Mouse (Mus musculus): ENCODE measurements around the gene Anapc1.

Anapc1 gene

DNA sequence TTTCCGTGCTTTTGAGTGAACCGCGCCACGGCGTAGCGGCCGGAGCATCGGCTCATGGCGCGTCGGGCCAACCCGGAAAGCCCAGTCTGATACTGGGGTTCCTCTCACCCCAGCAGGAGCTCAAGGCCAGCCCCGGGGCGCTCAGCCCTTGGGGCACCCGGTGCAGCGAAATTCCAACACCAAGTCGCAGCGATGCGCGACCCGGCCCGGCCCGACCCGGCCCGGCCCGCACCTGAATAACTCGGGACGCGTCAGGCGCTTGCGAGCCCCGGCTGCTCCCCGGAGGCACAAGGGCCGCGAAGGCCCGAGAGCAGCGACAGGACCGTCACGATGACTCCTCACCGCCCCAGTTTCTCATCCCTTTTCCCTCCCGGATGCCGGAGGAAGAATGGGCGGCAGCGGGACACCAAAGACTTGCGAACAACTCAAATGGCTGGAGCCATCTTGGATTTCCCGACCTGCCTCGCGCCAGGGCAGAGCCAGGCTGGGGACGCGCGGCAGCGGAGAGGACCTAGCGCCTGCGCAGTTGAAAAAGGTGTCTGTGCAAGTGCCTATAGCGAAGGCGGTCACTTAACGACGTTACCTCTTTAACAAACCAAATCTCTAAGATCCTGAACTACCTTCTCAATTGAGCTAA is at the start of gene Anapc1:
Anapc1 (minus strand) TSS at position 471 of the 637 bp plus-strand sequence.
- DNase-seq = peak; percentile 89

- no peak for DNase-seq
Measured at GRCm38 (mm10) chr2:128735089-128735488, 47.9 kb upstream of the Anapc1 start.

DNA sequence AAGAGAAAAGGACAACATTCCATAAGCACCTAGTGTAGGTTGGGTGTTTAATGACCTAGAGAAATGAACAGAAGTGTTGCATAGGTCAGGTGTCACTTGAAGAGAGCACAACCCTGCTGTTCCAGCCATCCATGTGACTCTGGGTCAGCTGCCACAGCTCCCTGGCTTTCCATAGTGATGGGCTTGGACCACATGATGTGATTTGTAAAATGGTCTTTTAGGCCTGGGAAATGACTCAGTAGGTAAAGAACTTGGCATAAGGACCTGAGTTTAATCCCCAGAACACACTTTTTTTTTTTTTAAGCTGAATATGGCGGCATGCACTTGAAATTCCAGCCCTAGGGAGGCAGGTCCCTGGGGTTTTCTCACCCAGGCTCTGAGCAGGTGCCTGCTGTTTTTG is 44.8 kb upstream of the Anapc1 start:
- no peak for DNase-seq

GRCm38 (mm10) chr2:128731514-128731913 is 44.3 kb upstream of the Anapc1 start:
- no peak for DNase-seq

DNA sequence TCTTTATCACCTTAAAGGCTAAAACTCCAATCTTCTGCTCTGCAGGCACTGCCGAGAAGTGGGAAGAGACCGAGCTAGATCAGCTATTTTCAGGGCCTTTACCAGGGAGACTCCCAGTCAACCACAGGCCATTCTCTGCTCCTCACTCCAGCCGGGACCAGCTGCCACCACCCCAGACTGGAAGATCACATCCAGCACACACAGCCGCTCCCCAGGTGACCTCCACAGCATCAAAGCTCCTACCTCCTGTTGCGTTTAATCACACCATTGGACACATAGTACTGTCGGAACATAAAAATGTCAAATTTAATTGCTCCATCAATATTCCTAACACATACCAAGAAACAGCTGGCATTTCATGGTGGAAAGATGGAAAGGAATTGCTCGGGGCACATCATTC is 42.0 kb upstream of the Anapc1 start:
- no peak for DNase-seq

DNA sequence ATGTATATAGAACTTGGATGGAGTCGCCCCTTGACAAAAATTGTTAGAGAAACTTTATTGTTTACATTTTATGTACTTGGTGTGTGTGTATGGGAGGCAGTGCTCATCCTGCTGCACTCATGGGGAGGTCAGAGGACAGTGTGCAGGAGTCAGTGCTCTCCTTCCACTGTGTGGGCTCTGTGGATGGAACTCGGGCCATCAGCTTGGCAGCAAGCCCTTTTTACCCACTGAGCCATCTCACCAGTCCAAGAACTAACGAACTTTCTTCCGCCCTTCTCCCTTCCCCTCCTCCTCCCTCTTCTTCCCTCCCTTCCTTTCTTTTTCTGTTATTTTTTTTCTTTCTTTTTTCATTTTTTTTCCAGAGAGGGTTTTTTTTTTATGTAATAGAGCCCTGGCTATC is 40.9 kb upstream of the Anapc1 start:
- DNase-seq = no peak

DNA sequence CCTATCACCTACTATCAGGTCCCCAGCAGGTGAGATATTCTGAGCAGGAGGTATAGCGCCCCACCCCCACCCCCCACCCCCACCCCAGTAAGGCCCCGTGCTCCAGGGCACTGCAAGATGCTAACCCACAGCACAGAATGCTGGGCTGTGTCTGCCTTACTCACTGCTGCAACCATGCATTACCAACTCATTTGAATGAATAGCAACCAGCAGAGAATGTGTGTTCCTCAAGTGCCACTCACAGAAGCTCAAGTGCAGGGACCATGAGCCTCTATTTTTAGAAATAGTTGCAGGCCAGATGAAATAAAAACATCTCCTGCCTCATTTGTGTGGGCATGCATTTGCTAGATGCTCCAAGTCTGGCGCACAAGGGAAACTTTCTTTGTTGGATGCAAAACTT is 40.4 kb upstream of the Anapc1 start:
- no peak for DNase-seq

DNA sequence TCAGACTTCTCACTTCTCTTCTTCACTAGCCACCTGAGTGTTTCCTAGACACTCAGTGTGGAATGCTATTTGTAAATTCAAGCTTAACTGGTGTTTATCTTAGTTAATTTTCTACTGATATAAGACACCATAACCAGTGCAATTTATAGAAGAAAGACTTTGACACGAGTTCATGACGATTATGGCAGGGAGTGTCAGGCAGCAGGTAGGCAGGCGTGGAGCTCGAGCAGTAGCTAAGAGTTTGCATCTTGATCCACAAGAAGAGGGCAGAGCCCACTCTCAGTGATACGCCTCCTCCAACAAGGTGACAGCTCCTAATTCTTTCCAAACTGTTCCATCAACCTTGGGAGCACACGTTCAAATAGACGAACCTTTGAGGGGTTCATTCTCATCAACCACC is 39.4 kb upstream of the Anapc1 start:
- DNase-seq = no peak

- DNase-seq = no peak
Measured at GRCm38 (mm10) chr2:128726067-128726466, 38.9 kb upstream of the Anapc1 start.

DNA sequence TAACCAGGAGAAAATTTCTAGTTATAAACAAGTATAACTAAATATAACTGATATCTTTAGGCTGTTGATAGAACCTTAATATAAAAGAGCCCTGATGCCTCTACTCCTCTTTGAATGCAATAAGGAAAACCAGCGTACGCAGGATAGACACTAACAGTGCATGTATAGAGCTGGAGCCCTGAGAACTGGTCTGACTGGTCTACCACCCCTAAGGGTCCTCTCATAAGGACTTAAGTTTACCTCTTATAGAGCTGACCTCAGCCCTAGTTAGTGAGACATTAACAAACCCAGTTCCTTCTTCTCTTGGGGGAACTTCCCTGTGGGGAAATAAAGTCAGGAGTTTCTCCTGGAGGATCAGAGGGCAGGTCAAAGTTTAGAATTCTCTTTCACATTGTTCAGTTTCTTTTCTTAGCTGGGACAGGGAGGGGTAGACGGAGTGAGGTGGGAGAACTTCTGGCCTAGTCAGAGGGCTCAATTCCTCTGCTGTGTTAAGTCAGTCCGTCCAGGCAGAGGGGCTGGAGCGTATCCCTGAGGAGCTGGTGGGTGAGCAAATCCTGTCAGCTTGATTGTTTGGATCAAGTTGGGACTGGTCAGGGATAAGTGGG is 35.0 kb upstream of the Anapc1 start:
- DNase-seq = no peak

DNA sequence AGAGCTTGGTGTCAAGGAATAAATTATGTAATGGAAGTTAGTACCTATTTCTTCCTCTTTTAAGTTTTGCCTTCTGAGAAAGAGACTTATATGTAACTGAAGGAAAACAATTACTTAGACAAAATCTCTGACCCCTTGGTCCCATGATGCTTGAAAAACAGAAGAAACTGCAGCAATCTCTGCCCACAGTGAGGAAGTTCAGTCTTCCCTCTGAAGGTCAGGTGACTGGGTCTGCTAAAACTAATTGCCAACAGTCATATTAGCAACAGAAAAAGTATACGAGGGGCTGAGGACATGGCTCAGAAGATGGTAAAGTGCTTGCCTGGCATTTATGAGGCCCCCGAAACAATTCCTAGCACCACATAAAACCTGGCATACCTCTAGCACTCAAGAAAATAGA is 32.2 kb upstream of the Anapc1 start:
- no peak for DNase-seq

DNA sequence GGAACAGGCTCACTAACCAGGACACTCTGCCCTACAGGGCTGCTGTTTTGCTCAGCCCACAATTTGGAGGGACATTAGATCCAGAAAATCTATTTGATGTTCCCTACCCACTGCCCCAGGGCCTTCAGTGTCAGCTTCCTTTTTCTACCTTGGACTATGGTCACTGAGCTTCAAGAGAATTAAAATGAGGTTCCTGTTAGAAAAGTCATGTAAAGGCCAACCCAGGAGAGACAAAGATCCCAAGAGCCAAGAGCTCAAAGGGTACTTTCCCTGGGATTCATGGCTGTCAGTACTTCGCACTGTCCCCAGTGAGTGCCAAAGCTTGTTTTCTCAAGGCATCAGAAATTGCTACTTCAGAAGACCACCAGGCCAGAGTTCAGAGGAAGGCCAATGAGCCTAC is 28.8 kb upstream of the Anapc1 start:
- DNase-seq = no peak

DNA sequence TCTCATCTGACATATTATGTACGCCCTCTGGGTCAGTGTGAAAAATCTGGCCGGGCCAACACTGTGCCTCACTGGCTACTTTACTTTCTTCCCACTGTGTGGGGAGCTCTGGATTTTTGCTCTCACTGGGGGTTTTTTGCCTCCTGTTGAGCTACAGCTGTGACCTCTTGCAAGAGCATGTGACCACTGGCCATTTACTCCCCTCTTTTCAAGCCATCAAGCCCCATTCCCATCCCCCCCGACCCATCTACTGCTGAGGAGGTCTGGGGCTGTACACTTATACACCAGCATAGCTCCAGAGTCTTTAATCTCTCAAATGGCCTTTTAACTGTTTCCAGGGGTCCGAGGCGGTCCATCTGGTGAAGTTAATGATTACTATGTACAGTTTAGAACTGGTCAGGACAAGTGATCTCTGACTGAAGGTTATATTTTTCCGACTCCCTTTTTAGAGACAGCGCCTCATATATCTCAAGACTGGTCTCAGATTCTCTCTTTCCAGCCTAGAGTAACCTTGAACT is 27.6 kb upstream of the Anapc1 start:
- no peak for DNase-seq

DNA sequence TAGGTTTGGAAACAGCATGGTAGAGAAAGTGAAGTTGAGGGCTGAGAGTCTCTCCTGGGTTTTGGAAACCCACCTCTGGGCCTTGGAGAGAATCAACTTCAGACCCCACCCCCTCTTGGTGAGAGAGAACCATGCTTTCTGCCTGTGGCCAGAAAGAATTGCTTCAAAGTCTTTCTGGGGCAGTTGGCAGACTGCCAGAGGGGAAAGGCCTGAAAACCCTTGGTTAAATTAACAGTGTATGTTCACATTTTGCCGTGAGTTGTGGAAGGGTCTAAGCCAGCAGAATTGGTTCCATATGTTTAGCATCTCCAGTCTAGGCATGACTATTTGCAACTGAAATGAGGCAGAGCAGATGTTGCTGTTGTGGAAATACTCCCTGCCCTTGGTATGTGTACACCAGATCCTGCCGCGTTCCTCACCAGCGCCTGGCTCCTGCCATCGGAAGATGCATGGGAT is 26.4 kb upstream of the Anapc1 start:
- DNase-seq = no peak

DNA sequence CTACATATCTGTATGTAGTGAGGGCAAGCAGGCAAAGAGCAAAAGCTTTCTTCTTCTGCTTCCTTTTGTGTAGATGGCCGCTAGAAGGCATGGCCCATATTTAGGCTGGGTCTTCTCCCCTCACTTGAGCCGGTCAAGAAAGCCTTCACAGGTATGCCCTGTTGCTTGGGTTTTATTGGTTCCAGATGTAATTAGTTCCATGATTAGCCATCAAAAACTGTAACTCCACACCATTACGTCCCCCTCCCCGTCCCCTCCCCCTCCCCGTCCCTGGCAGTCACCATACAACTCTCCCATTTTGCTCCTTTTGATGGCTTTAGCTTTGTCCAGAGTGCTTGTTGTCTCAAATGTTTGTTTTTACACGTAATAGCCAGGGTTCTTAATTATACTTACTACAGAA is 25.7 kb upstream of the Anapc1 start:
- DNase-seq = no peak

DNA sequence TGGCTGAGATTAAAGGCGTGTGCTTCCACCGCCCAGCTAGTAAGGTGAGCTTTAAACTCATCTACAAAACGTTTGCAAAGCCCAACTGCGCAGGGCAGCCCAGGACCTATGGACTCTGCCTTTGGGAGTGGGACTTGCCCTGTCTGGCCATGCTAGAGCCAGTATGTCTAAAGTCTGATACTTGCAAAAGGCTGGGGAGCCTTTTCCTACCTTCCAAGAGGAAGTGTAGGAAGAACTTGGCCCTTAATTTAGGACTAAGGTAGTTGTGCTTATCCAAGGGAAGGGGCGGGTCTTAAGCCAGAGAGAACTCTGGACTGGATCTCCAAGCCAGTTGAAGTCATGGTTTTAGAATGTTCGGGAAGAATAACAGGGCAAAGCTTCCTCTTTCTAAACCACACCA is 23.4 kb upstream of the Anapc1 start:
- DNase-seq = no peak

DNA sequence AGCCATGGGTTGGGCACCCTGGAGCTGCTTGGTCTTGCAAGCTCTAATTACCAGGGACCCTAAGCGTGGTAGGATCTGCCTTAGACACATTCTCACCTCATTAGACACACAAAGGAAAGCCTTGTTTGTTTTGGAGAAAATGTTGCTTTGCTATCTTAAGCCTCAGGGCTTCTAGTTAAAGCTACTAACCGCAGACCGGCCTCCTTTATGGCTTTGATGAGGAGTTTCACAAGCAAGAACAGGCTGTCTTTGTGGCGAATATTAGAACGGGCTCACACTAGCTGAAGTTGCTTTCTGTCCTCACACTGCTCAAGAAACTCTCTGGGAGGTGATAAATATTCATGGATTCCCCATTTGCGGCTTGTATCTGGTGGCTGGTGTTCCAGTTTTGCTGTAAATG is 22.1 kb upstream of the Anapc1 start:
- DNase-seq = no peak

DNA sequence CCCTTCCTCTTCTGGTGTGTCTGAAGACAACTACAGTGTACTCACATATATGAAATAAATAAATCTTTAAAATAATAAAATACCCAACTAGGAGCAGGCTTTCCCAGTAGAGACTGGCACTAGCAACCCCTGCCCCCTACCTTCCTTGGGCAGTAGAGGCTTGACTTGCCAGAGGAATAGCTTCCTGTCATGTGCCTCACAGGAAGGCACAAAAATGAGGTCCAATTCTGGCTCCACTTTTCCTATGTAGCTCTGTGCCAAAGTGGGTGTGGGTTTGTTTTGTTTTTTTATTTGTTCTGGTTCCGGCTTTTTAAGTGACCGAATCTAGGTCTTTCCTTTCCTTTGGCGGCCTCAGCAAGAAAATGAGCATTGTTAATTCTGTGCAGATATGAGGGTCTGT is 17.3 kb upstream of the Anapc1 start:
- no peak for DNase-seq

GRCm38 (mm10) chr2:128699201-128699885 is 12.2 kb upstream of the Anapc1 start:
- no peak for DNase-seq

DNA sequence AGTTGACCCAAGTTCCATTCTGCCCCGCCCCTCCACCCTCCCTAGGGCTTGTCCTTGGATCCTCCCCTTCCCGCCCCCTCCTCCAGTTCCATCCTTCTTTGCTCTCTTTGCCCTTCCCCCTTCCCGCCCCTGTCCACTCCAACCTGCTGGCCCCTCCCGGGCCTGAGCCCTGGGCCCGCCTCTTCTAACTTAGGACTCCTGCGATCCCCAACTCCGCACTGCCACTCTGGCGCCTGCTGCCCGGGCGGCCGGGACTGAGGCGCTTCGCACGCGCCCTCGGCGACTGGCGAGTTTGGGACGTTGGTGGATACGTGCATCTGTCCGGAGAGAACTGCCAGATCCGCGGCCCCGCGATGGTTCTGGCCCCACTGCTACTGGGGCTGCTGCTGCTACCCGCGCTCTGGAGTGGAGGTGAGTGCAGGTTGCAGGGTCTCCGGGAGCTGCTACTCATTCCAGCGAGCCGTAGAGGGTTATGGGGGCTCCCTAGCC is 11.5 kb upstream of the Anapc1 start, which contains the start of gene Mertk:
Mertk (plus strand) TSS at position 264 of the 489 bp plus-strand sequence.
- peak; percentile 70 for DNase-seq

DNA sequence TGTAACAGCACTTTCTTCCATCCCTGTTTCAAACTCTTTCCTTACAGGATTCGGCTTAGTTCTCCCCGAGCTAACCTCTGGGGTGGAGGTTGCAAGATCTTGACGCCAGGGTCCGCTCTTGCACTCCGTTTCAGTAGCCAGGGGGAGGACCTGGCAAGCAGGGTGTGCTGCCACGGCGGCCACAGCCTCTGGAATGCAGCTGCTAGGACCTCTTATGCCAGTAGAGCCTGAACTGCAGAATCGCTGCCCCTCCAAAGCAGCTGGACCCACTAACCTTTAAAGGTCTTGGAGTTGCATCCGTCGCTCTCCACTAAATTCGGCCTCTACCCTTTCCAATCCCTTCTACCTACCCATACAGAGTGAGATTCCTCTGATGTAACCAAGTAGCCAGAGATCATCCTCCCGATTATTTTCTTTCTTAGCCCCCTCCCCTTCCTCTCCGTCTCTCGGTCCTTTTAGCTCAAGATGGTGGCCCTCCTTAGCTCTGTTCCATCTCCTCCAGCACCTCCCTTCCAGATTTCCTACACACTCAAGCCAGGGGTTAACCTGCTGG is 11.0 kb upstream of the Anapc1 start:
- peak; percentile 67 for DNase-seq

GRCm38 (mm10) chr2:128697566-128697965 is 10.4 kb upstream of the Anapc1 start:
- DNase-seq = no peak

GRCm38 (mm10) chr2:128697047-128697446 is 9.9 kb upstream of the Anapc1 start:
- DNase-seq = no peak

DNA sequence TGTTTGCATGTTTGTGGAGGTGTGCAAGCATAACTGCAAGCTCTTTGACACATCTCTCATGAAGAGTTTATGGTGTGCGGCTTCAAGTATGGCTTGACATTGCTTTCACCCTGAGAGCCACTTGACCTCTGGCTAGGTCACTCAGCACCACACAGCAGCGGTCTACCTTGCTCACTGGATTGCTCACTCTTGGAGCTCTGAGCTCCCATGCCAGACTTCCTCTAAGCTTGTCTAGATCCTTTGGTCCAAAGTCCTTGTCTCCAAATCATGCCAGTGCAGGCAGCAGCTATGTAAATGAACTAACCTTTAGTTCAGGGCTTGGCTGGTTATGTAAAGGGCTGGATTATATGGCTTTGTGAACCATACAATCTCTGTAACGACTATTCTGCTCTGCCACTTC is 9.2 kb upstream of the Anapc1 start:
- DNase-seq = no peak
